Mouse (Mus musculus) testis, postnatal 14 days (tissue): Measurements from ENCODE around the gene BC107364.
"Not testable (repeated sequence)": the region's sequence is repeated elsewhere in the genome, so short reads cannot be mapped to it uniquely, and the experiment has no call there.

Experiments used
- DNase-seq: peaks from one replicate; pipeline ENCODE4 v3.0.0; 2021; ENCODE audit warnings: low spot score

Gene BC107364

GRCm38 (mm10) chr3:96452262-96452661, at the start of gene BC107364:
Gene BC107364 (minus strand): TSS chr3:96452306.
- DNase-seq: not testable (repeated sequence)

GRCm38 (mm10) chr3:96501391-96502115, 49.4 kb upstream of the BC107364 start:
- DNase-seq: peak; percentile 74

GRCm38 (mm10) chr3:96500691-96501265, 48.7 kb upstream of the BC107364 start:
- DNase-seq: peak; percentile 84

- DNase-seq: peak; percentile 88
Measured at GRCm38 (mm10) chr3:96500289-96500621, 48.1 kb upstream of the BC107364 start.

GRCm38 (mm10) chr3:96499481-96500288, 47.6 kb upstream of the BC107364 start:
- DNase-seq: peak; percentile 70

GRCm38 (mm10) chr3:96498476-96499245, 46.6 kb upstream of the BC107364 start:
- DNase-seq: no peak

GRCm38 (mm10) chr3:96497451-96498028, 45.4 kb upstream of the BC107364 start:
- peak; percentile 75 for DNase-seq

- DNase-seq: not testable (repeated sequence)
Measured at GRCm38 (mm10) chr3:96496620-96497275, 44.6 kb upstream of the BC107364 start.

GRCm38 (mm10) chr3:96496216-96496615, 44.1 kb upstream of the BC107364 start:
- DNase-seq: no peak

GRCm38 (mm10) chr3:96495490-96496210, 43.5 kb upstream of the BC107364 start:
- DNase-seq: no peak

- no peak for DNase-seq
Measured at GRCm38 (mm10) chr3:96494912-96495311, 42.8 kb upstream of the BC107364 start.

GRCm38 (mm10) chr3:96494456-96494855, 42.4 kb upstream of the BC107364 start:
- not testable (repeated sequence) for DNase-seq

- DNase-seq: not testable (repeated sequence)
Measured at GRCm38 (mm10) chr3:96489636-96490035, 37.5 kb upstream of the BC107364 start.

GRCm38 (mm10) chr3:96488907-96489629, 37.0 kb upstream of the BC107364 start:
- DNase-seq: not testable (repeated sequence)

GRCm38 (mm10) chr3:96488290-96488906, 36.3 kb upstream of the BC107364 start:
- not testable (repeated sequence) for DNase-seq

GRCm38 (mm10) chr3:96487596-96488289, 35.6 kb upstream of the BC107364 start:
- DNase-seq: peak; percentile 52

GRCm38 (mm10) chr3:96486828-96487559, 34.9 kb upstream of the BC107364 start:
- not testable (repeated sequence) for DNase-seq
